Mouse (Mus musculus) forebrain, embryonic 14.5 days (tissue): ENCODE data around the gene Olfr543. TPM values are rescaled to one million over a fixed set of nuclear protein-coding genes. Genes with fewer than 3 reads are reported as not detected.

Source experiments
- ATAC-seq: fragments of 200-750 bp; cut with Nextera tagmentation; 2 replicates; pipeline ENCODE4 v1.8.0; 2017; ENCODE audit warnings: mild to moderate bottlenecking, moderate library complexity
- DNase-seq: peaks from one replicate; pipeline ENCODE4 v3.0.0-alpha.2; 2015; ENCODE audit warnings: low spot score
- H3K27ac ChIP-seq: fragments of 300-500 bp; sonication (generic); 2 replicates; pipeline ENCODE4 v1.5.1; 2014; ENCODE audit warnings: low read depth, mild to moderate bottlenecking, control low read depth, low read length, moderate library complexity
- H3K27me3 ChIP-seq: fragments of 300-500 bp; sonication (generic); replicated peaks from 2 replicates; pipeline ENCODE4 v1.6.1; 2014; ENCODE audit warnings: low read length, control low read depth, mixed read lengths; ENCODE audit not compliant: control insufficient read depth, insufficient read depth
- H3K36me3 ChIP-seq: fragments of 300-500 bp; sonication (generic); 2 replicates; pipeline ENCODE4 v1.6.1; 2014; ENCODE audit warnings: low read length, control low read depth; ENCODE audit not compliant: control insufficient read depth, insufficient read depth
- H3K4me1 ChIP-seq: fragments of 300-500 bp; sonication (generic); 2 replicates; pipeline ENCODE4 v1.6.1; 2014; ENCODE audit warnings: antibody characterized with exemption, low read length, control low read depth; ENCODE audit not compliant: control insufficient read depth, insufficient read depth
- H3K4me2 ChIP-seq: fragments of 300-500 bp; sonication (generic); 2 replicates; pipeline ENCODE4 v1.6.1; 2014; ENCODE audit warnings: mild to moderate bottlenecking, control low read depth, low read length
- H3K4me3 ChIP-seq: fragments of 300-500 bp; sonication (generic); 2 replicates; pipeline ENCODE4 v1.5.1; 2014; ENCODE audit warnings: low read depth, low read length, control low read depth
- H3K9ac ChIP-seq: fragments of 300-500 bp; sonication (generic); 2 replicates; pipeline ENCODE4 v1.6.1; 2014; ENCODE audit warnings: mild to moderate bottlenecking, low read length, control low read depth, moderate library complexity
- H3K9me3 ChIP-seq: fragments of 300-500 bp; sonication (generic); replicated peaks from 2 replicates; pipeline ENCODE4 v1.6.1; 2016; ENCODE audit warnings: low read length, control low read depth, mixed read lengths; ENCODE audit not compliant: control insufficient read depth
- WGBS: fragments of 180-500 bp; shearing (Covaris S2); extraction: QIAGEN DNeasy Blood & Tissue Kit; methylation state at CpG from one replicate; pipeline ENCODE4 v1.1.7; 2014; 5-methylcytosine and 5-hydroxymethylcytosine counted together
- polyA plus RNA-seq: library from polyadenylated mRNA; unstranded; fragments of >200 nt; fragmentation: Nextera tagmentation; extraction: Ambion mirVana; gene quantifications from 2 replicates; pipeline ENCODE4 v1.2.1, GENCODE M21; 2014

Gene Olfr543
- 0.46 TPM in 1 of 2 replicates, not detected in the other for polyA plus RNA-seq

DNA sequence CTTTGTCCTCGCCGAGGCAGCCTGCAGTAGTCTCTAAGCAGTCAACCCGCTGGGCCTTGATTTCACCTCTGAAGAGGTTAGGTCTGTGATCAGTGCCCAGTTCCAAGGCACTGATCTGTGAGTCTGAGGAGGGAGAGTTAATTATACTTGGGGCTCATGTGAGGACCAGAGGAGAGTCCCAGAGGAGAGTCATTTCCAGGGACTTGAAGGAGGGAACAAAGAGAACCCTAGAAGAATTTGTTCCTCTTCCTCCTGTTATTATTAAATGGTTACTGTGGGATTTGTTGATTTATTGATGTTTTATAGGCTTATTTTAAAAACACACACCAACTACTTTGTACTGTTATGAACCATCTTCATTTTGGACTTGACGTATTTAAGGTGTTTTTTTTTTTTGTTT is at the start of gene Olfr543:
Gene Olfr543, minus strand, starts transcription at position 101 of the 400 bp plus-strand sequence.
- Histone ChIP-seq H3K36me3 (no peaks in the 10 kb centered on the region), H3K27me3 (no peaks in the 10 kb centered on the region), H3K4me2 (no peak within 1 kb of the TSS), H3K4me3 (no peak within 1 kb of the TSS), H3K9me3 (no peaks in the 10 kb centered on the region), H3K9ac (no peak within 1 kb of the TSS), H3K27ac (no peak within 1 kb of the TSS), H3K4me1 (no peaks in the 10 kb centered on the region)
- WGBS, result 95% methylated on average over 4 of the region's 4 CpGs
- no peak for ATAC-seq
- no peak for DNase-seq

- no peaks in the 10 kb centered on the region for H3K9me3 ChIP-seq
- no peaks in the 10 kb centered on the region for H3K27me3 ChIP-seq
- DNase-seq, result no peak
- no peaks in the 10 kb centered on the region for H3K36me3 ChIP-seq
- H3K27ac ChIP-seq, result no peak overlapping the region
- H3K4me3 ChIP-seq, result no peak overlapping the region
- 83% methylated on average over 1 of the region's 1 CpGs for WGBS
- no peak for ATAC-seq
- no peak overlapping the region for H3K4me2 ChIP-seq
- H3K4me1 ChIP-seq, result no peaks in the 10 kb centered on the region
- no peak overlapping the region for H3K9ac ChIP-seq
Measured at GRCm38 (mm10) chr7:102529052-102529451, 47.6 kb upstream of the Olfr543 start.

DNA sequence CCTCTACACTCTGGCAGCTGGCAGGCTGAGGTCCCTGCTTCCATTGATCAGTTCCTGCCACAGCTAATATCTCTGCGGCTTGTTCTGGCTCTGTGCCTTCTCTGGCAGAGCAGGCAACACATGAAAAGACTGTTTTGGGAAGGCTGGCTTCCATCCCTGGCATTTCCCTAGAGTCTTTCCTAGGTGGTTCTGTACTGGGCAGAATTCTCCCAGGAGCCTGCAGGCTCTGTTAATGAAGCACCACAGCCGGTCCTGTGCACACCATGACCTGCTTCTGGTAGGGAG is 35.5 kb upstream of the Olfr543 start:
- H3K27ac ChIP-seq, result no peak overlapping the region
- peaks cover 10% of the 10 kb centered on the region; the same call in 1 of the 2 replicates for H3K27me3 ChIP-seq
- 53% methylated on average over 2 of the region's 2 CpGs for WGBS
- H3K4me3 ChIP-seq, result no peak overlapping the region
- ATAC-seq (no peak; the same call in 1 of the 2 replicates), DNase-seq (peak; percentile 70)
- H3K4me2 ChIP-seq, result no peak overlapping the region
- H3K9ac ChIP-seq, result no peak overlapping the region
- H3K36me3 ChIP-seq, result no peaks in the 10 kb centered on the region
- H3K9me3 ChIP-seq, result no peaks in the 10 kb centered on the region
- H3K4me1 ChIP-seq, result 0 out of 2 replicates have a peak, but pooled peaks cover 5% of the 10 kb centered on the region

GRCm38 (mm10) chr7:102516261-102517050 is 35.0 kb upstream of the Olfr543 start:
- H3K4me1 ChIP-seq, result 0 out of 2 replicates have a peak, but pooled peaks cover 5% of the 10 kb centered on the region
- H3K36me3 ChIP-seq, result no peaks in the 10 kb centered on the region
- H3K4me2 ChIP-seq, result no peak overlapping the region
- H3K9me3 ChIP-seq, result no peaks in the 10 kb centered on the region
- no peak overlapping the region for H3K27ac ChIP-seq
- no peak overlapping the region for H3K9ac ChIP-seq
- DNase-seq (peak; percentile 55), ATAC-seq (no peak)
- H3K27me3 ChIP-seq, result peaks cover 10% of the 10 kb centered on the region; the same call in 1 of the 2 replicates
- H3K4me3 ChIP-seq, result no peak overlapping the region
- WGBS, result 51% methylated on average over 10 of the region's 10 CpGs

DNA sequence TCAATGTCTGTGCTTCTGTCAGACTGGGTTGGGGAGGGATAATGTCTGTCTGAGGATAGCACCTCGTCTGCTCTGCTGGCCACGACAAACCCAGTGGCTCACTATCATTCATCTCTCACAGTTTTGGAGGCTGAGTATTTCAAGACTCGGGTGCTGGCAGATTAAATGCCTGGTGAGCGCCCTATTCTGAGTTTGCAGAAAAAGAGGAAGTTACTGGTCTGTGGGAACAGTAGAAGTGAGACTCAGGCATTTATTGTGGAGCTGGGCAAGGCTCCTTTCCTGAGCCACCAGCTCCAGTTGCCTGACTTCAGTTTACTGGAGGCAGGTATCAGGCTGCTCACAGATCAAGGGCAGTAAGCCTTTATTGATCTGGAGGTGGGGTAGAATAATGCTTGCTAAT is 32.7 kb upstream of the Olfr543 start:
- WGBS, result 81% methylated on average over 4 of the region's 4 CpGs
- Histone ChIP-seq H3K27me3 (peaks cover 10% of the 10 kb centered on the region; the same call in 1 of the 2 replicates), H3K4me2 (no peak overlapping the region), H3K9ac (no peak overlapping the region), H3K4me3 (no peak overlapping the region), H3K4me1 (0 out of 2 replicates have a peak, but pooled peaks cover 5% of the 10 kb centered on the region), H3K27ac (no peak overlapping the region), H3K36me3 (no peaks in the 10 kb centered on the region), H3K9me3 (no peaks in the 10 kb centered on the region)
- no peak for DNase-seq
- no peak for ATAC-seq

DNA sequence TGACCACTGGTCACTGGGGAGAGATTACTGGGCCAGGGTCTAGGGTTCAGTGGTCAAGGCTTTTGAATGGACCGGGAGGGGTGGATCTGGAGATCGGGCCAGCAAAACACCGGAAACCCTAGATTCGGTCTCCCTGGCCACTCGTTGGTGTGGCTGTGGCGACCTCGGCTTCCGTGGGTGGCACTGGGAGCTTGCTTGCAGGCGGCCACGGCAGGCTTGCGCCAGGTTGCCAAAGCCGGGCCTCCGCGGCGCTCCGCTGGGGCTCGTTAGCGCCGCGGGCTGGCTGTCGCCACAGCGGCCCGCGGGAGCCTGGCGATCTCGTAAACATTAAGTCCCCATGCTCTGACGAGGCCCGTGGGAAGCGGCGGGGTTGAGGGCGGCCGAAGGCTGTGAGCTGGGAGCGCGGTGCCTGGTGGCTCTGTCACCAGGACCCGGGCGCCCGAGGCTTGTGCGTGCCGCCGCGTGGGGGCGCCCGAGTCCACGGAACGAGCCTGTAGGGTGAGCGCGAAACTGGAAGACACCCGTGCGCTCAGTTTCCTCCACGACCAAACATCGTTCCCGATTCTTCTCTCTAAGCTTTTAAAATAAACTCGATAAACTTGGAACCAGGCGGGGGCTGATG is 31.4 kb upstream of the Olfr543 start:
- Histone ChIP-seq H3K4me2 (peak overlapping the region; percentile 85), H3K4me3 (peak overlapping the region; percentile 43), H3K9ac (peak overlapping the region; percentile 73), H3K27ac (0 out of 2 replicates have a peak overlapping the region, but pooled peaks have one; percentile 14), H3K27me3 (peaks cover 10% of the 10 kb centered on the region; the same call in 1 of the 2 replicates), H3K36me3 (no peaks in the 10 kb centered on the region), H3K9me3 (no peaks in the 10 kb centered on the region), H3K4me1 (0 out of 2 replicates have a peak, but pooled peaks cover 5% of the 10 kb centered on the region)
- peak; percentile 90 for DNase-seq
- ATAC-seq, result peak; percentile 95
- under 1% methylated on average over 53 of the region's 54 CpGs for WGBS

DNA sequence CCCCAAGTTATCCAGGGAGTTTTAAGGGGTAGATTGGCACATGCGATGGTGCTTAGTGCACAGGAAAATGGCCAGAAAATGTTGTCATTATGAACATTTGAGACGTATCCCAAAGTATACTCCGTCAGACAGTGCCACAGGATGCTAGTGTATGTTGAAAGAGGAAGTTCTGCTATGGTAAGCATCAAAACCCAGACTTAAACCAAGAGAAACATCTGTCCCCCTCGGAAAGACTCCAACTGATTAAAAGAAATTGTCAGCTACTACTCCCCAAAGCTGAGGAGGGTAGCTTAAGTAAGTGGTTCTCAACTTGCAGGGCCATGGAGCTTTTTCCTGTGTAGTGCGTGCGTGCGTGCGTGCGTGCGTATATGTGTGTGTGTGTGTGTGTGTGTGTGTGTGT is 30.4 kb upstream of the Olfr543 start:
- ATAC-seq (no peak), DNase-seq (no peak)
- Histone ChIP-seq H3K9me3 (no peaks in the 10 kb centered on the region), H3K27ac (no peak overlapping the region), H3K36me3 (no peaks in the 10 kb centered on the region), H3K27me3 (peaks cover 10% of the 10 kb centered on the region; the same call in 1 of the 2 replicates), H3K4me3 (no peak overlapping the region), H3K4me2 (no peak overlapping the region), H3K9ac (no peak overlapping the region), H3K4me1 (0 out of 2 replicates have a peak, but pooled peaks cover 3% of the 10 kb centered on the region)
- WGBS, result 93% methylated on average over 10 of the region's 10 CpGs

DNA sequence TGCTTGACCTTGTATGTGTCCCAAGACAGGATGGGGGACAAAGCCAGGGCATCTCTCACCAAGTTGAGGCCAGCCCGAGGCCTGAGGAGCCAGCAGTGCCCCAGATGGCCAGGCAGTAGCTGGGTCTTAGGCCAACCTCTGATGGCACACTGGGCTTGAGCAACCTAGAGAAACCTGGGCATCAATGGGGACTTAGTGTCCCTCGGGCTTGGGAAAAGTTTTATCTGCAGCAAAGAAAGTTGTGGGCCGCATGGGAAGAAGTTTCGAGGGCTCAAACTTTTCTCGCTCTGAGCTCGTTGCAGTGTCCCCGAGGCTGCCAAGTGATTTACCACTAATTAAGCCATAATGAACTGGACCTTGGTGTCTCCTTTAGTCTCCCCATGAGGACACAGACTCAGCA is 28.2 kb upstream of the Olfr543 start:
- ATAC-seq (no peak), DNase-seq (no peak)
- Histone ChIP-seq H3K9ac (no peak overlapping the region), H3K27ac (no peak overlapping the region), H3K36me3 (no peaks in the 10 kb centered on the region), H3K4me1 (no peaks in the 10 kb centered on the region), H3K9me3 (no peaks in the 10 kb centered on the region), H3K4me3 (no peak overlapping the region), H3K27me3 (peaks cover 10% of the 10 kb centered on the region; the same call in 1 of the 2 replicates), H3K4me2 (no peak overlapping the region)
- 61% methylated on average over 7 of the region's 7 CpGs for WGBS

DNA sequence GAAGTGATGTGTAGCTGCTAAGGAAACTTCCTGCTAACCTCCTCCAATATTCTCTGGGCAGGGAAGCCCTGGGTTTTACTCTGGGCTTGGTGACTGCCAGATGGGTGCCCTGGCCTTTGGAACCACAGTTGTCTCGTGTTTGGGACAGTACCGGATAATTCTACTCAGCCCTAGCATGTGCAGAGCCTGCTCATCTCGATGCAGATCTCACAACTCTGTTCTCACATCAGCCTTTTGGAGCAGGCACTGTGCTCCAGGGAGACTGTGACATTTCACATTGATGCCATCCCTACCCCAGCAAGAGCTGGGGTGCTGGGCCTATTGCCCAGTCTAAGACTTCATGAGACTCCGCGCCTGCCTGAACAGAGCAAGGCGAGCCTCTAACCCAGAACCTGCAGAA is 27.2 kb upstream of the Olfr543 start:
- Histone ChIP-seq H3K9ac (no peak overlapping the region), H3K4me1 (no peaks in the 10 kb centered on the region), H3K9me3 (no peaks in the 10 kb centered on the region), H3K4me3 (no peak overlapping the region), H3K36me3 (no peaks in the 10 kb centered on the region), H3K27ac (no peak overlapping the region), H3K27me3 (peaks cover 2% of the 10 kb centered on the region; the same call in 1 of the 2 replicates), H3K4me2 (no peak overlapping the region)
- ATAC-seq, result no peak
- DNase-seq, result no peak
- WGBS, result 81% methylated on average over 6 of the region's 6 CpGs
